Mouse (Mus musculus) adrenal gland, postnatal 10 days (tissue): ENCODE measurements at regions not wholly inside any gene's neighbourhood (a gene's known extent, or its start where the extent isn't known, plus 50 kb on each side); places are given as distances from the start of the nearest gene placed in this dataset.
"Not testable (repeated sequence)": the region's sequence is repeated elsewhere in the genome, so short reads cannot be mapped to it uniquely, and the experiment has no call there.

Experiments used
- DNase-seq: peaks from one replicate; pipeline ENCODE4 v3.0.0; 2021; ENCODE audit warnings: mixed read lengths

- DNase-seq: no peak
These were observed 328.3 kb upstream of the Nox3 start for GRCm38 (mm10) chr17:4024384-4024783.

DNA sequence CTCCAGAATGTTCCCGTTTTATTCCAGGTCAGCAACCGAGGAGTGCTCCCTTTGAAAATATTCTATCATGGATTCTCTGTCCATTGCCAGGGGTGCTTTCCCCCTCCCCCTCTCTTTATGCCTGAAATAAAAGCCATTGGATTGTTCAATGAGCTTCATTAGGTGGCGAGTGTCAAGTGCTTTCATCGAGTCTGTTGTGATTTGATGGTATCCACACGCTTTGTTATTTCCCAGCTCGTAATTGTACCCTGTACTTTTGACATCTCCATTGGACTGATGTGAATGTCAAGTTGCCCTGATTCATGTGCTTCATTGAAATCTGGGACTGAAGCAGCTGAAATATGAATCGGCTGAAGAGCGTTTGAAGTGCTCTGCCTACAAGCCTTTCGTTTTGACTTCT is 333.1 kb upstream of the Nox3 start:
- no peak for DNase-seq

GRCm38 (mm10) chr17:4034816-4035360 is 338.8 kb upstream of the Nox3 start:
- DNase-seq: peak; percentile 1

DNA sequence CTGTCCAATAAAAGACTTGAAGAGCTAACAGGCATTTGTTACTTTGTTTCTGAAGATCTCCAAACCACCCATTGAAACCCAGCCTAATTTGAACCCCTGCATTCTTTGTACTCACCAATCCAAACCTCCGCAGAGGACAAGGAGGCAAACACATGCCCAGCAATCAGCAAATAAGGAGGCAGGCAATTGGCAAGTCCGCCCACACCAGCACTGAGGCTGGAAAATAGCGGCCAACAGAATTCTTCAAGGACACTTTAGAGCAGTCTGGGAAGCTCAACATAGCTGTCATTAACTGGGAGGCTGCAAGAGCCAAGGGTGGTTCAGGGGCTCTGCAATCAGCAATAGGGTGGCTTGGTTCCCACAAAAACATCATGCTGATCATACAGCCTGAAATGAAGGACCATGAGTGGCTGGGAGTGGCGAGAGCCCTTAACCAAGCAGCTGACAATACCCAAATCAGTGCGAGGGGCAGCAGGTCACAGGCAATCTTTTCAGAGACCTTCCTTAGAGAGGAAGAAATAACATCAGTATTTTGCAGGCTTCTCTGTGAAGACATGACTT is 344.1 kb upstream of the Nox3 start:
- DNase-seq: peak; percentile 18

DNA sequence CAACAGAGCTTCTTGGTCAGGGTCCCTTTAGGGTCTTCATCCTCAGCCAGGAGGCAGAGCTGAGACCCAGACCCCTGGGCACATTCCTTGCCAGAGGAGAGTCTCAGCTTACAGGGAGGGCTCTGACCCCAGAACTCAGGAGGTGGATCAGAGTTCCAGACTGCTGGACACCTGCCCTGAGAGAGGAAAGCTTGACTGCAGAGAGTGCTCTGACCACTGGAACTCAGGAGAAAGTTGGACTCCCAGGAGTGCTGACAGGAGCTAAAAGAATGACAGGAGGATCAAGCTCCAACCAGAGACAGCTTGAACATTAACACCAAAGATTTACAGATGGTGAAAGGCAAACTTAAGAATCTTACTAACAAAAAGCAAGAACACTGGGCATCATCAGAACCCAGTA is 364.1 kb upstream of the Nox3 start:
- not testable (repeated sequence) for DNase-seq

DNA sequence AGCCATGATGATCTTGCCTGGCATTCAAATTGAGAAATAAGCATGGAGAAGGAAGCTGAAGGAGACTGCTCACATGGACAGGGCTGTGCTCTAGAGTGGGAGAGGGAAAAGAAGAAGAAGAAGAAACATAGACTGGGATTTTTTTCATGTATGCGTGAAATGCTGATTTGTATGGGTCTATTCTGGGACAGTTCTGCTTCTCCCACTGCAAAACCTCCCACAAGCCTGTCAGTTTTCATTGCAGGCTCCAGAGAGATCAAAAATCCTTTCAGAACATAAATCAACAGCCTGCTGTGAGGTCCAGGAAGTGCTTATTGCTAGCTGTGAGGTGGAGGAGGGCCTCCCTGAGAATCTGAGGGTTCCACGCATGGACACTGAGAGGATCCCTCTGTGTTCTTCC is 377.3 kb upstream of the Nox3 start:
- DNase-seq: no peak

- no peak for DNase-seq
These were observed 384.5 kb upstream of the Nox3 start for GRCm38 (mm10) chr17:4080564-4080963.

DNA sequence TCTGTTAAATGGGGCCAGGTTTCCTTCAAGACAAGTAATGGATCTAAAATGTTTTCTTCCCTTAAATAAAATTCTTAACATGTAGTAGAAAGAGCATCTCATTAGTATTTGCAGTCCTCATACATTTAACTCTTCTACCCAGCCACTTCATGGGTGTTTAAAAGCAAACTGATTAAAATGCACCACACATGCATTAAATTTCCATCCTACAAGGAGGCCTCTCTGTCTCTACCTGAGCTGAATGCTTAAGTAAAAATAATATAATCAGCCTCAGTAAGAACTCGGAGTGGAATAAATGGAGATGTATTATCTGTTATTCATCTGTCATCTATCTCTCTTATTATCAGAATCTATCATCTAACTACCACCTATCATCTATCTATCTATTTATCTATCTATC is 398.6 kb upstream of the Nox3 start:
- DNase-seq: no peak

- DNase-seq: no peak
These were observed 407.3 kb upstream of the Nox3 start for GRCm38 (mm10) chr17:4103321-4103720.

DNA sequence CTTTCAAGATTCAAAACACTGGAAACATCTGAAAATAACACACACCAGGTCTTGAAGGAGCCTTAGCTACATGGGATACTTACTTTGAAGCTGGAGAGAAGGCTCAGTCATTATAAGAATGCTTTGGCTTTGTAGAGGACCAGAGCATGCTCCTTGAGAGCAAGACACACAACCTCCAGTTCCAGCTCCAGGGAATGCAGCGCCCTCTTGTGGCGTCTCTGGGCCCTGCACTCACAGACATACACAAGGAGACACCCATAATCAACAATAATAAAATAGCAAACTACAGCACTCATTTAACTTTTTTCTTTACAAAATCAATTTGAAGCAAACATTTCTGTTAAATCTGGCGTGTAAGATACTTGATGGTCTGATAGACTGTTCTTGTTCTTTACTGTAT is 413.2 kb upstream of the Nox3 start:
- DNase-seq: peak; percentile 52

DNA sequence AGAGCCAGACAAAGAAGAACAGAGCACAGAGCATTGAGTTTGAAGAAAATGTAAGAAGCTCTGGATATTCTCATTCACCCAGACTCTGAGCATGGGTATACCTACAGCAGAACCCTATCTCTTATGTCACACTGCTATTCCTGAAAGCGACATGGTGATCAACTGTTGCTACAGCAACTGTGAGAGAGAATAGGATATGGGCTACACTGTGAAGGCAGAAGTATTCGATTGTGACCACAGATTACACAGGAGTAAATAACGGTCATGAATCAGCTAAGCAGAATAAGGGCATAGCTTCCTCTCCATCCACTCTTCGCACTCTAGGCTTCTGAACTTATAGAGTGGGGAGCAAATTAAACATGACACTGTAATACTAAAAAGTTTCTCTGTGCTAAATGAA is 417.0 kb upstream of the Nox3 start:
- no peak for DNase-seq

DNA sequence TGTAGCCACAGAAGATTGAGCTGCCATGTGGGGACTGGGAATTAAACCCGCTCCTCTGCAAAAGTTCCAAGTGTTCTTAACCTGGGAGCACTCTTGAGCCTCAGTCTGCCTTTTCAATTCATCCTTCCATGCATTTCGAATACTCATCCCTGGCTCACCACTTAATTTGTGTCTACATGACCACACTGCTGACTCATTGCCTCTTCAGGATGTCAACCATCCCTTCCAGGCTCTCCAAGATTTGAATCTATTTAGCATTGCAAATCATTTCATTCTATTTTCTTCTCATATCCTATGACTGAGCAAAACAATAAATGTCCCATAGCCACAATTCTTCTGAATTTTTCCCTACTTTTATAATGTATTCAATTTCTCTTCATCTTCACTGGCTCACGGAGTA is 420.4 kb upstream of the Nox3 start:
- no peak for DNase-seq

GRCm38 (mm10) chr17:4133678-4134077 is 437.6 kb upstream of the Nox3 start:
- DNase-seq: no peak

GRCm38 (mm10) chr17:4163502-4163901 is 467.4 kb upstream of the Nox3 start:
- no peak for DNase-seq

GRCm38 (mm10) chr17:4173951-4174361 is 477.9 kb upstream of the Nox3 start:
- peak; percentile 15 for DNase-seq

DNA sequence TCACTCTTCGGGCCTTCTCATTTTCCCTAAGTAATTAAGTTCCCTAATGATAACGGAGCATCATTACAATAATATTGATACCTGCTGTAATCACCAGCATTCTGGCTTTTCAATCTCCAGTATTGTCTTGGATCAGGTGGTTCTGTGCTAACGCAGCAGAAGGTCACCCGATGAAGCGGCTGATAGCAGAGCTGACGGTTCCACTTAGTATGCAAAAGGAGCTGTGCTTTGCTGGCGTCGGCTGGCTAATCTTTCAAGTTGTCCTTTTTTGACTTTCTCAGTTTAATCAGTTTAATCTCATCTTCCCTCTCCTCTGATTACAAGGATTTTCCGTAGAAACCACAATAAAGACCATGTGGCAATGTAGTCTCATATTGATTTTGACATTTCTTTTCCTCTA is 478.9 kb upstream of the Nox3 start:
- no peak for DNase-seq

DNA sequence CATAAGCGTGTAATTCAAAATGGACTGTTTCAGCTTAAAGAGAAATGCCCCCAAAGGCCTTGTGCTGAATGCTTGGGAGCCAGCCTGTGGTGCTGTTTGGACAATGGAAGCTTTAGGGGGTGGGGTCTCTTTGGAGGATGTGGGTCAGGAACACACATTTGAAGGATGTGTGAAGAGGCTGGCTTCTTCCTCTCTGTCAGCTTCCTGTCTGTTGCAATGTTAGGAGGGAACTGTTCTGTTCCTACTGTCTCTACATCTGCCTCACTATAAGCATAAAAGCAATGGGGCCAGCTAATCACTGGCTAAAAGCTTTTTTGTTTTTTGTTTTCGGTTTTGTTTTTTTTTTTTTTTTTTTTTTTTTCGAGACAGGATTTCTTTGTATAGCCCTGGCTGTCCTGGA is 480.5 kb upstream of the Nox3 start:
- DNase-seq: no peak

DNA sequence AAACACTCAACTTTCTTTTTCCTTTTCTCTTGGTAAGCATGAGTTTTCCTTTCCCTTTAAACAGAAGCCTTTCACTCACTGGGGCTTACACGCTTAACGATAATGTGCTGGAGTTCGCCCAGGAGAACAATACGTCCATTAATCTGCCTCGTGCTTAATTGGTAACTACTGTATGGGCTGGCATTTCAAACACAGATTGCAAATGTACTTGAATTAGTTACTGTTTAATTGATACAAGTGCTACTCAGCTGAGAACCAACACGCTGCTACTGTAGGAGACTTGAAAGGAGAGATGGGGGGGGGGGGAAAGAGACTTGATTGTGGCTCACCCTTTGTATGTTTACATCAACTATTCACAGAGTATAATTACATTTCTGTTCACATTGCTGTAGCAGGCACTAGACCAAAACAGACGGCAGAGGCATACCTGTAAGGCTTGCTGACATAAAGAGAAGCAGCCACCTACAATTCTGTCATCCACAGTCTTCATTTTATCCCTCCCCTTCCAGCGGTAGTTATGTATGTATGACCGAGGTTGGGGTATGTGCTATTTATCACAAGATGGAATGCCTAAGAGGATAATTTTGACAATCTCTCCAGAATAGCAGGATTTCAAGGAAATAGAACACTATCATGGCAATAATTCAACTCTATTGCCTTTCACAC is 481.6 kb upstream of the Nox3 start:
- DNase-seq: no peak

GRCm38 (mm10) chr17:4179271-4179670 is 483.2 kb upstream of the Nox3 start:
- no peak for DNase-seq

- no peak for DNase-seq
These were observed 486.0 kb upstream of the Nox3 start for GRCm38 (mm10) chr17:4182106-4182505.

DNA sequence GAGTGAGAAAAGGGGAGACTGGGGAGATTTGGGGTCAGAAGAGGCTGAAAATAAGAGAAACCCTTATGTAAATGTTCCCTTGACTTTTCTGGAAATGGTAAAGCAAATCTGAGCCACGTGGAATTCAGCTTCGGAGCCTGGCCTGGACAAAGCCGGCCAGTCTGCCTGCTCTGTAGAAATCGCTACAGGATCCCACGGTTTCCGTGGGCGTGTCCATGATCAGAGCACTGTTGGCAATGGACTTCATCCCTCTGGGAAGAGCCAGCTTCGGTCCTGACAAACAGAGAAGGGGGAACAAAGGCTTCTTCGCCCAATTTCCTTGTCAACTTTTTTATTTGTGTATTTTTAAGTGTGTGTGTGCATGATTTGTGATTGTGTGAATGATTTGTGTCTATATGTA is 490.7 kb upstream of the Nox3 start:
- peak; percentile 8 for DNase-seq

DNA sequence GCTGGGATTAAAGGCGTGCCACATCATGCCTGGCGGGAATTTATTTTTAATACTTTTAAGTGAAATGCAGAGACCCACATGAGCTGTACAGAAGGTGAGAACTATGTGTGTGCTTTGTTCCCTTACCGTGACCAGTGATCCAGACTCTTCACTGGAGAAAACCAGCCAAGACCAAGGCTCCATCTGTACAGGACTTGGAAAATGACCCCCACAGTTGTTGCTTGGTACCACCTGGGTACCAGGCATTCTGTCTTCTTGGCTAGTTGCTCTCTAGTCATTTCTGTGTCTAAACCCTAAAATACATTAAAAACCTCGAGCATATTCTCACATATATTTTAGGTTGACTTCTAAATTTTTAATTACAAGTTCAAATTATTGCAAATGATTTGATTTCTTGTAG is 491.5 kb upstream of the Nox3 start:
- DNase-seq: no peak

DNA sequence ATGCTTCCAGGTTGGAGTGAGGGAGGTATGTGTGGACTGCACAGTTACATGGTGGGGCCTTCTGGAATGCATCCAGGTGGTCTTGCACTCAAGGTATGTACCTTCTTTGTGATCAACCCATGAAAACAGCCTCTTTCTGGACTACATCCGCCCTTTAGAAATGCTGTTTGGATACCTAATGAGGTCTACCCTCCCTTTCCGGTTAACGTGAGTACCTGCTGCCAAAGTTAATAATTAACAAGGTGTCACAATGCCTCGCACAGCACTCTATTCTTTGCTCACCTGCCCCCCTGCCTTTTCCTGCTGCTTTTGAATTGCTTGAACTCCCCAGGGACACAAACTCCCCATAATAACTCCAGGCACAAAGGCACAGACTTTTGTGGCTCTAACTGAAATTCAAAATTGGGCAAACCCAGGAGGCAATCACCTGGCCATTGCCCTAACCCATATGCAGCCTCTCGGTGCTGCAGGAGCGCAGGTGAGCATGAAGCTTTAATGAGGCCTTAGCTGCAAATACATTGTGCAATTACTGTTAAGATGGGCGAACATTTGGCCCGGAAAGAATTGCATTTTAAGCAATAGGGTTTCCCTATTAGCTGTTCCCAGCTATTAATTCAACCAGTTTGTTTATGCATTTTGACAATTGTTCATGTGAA is 500.9 kb upstream of the Nox3 start:
- DNase-seq: no peak

DNA sequence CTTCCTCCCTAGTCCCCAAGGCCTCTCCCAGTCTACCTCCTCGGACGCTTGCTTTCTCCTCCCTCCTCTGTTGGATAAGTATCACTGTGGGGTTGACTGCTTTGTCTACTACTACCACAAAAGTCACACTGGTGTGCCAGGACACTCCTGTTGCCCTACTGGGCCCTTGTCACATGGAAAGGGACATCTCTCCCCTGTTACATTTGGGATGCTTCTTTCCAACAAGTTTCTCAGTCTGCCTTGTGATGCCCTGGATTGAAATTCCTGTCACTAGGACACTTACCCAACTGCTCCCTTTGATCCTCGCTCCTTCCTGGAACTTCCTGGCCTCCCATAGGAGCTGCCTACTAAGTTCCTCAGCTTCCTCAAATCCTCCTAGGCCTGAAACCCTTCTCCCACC is 501.9 kb upstream of the Nox3 start:
- no peak for DNase-seq
